Mouse (Mus musculus): ENCODE results near the gene Vwde. TPM values are rescaled to one million over a fixed set of nuclear protein-coding genes. Genes with fewer than 3 reads are reported as not detected.

The Vwde gene
- not detected for total RNA-seq (2021)
- long read RNA-seq, experiment 1, result 0 reads
- long read RNA-seq, experiment 2, result 0 reads

DNA sequence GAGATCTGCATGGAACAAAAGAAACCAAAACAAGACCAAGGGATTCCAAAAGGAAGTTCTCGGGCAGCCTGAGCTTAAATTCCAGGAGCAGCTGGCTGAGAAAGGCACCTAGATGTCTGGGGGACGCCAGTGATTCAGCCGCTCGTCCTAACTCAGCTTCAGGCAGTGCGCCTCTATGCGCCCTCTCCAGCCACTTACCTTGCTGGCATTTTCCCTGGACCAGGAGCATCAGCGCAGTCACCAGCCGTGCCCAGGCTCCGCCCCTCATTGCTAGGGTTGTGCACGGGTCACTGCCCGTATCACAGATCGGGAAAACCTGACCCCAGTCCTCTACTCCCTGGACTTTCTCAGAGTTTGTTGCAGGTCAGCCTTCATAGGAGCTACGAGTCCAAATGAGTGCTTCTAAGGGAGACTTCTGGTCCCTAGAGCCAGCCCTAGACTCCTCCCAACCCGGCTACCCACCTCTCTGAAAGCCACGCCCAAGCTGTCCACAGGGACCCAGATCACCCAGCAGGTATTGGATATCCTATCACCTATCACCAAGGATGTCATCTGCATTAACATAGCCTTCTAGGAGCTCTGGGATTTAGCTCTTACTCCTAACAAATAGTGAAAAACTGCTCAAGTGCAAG lies at the start of gene Vwde:
TSS of gene Vwde (minus strand) at position 370 of the 632 bp plus-strand sequence.
- Histone ChIP-seq H3K4me3 (peak within 1 kb of the TSS; percentile 26), H3K27ac (no peak within 1 kb of the TSS)
- TF ChIP-seq CTCF (conservative IDR thresholded peaks at IDR 0.05), result no peak
- DNase-seq (ENCODE audit: low spot score in 2 of 2), result no peak

DNA sequence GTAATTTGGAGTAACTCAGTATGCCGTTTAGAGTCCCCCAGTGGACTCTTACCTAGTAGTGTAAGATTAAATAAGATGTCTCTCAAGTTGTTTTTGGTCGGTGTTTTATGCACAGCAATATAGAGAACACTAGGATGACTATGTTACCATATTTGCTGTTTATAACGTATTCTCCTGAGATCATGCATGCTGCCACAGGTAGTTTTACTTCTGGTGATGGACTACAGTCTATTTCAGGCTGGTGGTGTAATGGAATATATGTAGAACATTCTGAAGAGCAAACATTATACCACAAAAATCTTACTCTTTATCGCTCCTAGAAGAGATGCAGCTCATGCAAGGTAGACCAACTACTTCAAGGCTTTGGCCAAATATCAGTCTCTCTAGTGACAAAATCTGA lies 30.6 kb upstream of the Vwde start:
- Histone ChIP-seq H3K4me3 (no peak overlapping the region), H3K27ac (no peak overlapping the region)
- no peak for TF ChIP-seq CTCF (conservative IDR thresholded peaks at IDR 0.05)
- no peak for DNase-seq (ENCODE audit: low spot score in 2 of 2)

DNA sequence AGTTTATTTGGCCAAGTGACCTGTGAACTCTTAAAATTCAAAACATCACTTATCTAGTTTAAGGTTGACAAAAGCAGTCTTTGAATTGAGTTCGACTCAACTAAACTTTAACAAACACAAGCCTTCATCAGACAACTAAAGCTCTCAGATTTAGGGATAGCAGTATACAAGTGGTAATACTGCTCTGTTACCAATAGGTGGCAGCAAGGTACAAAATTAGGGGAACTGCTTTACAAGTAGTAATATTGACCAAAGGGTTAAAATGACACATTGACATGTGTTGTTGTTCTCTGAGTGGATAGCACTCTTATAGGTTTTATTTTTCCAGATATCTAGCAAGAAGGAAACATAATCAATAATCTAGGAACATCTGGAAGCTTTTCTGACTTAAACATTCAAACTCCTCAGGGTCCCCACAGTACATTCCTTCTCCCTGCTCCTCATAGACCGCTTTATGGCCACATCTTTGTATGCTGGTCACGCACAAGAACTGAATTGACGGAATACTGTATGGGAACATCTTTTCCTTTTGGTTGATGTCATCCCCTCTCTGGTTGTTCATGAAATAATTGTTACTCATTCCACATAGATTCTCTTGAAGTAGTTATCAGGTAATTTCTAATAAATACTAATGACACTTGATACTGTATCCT lies 23.7 kb upstream of the Vwde start:
- Histone ChIP-seq H3K27ac (no peak overlapping the region), H3K4me3 (no peak overlapping the region)
- TF ChIP-seq CTCF (conservative IDR thresholded peaks at IDR 0.05), result peak; percentile 86
- DNase-seq (ENCODE audit: low spot score in 2 of 2), result no peak

DNA sequence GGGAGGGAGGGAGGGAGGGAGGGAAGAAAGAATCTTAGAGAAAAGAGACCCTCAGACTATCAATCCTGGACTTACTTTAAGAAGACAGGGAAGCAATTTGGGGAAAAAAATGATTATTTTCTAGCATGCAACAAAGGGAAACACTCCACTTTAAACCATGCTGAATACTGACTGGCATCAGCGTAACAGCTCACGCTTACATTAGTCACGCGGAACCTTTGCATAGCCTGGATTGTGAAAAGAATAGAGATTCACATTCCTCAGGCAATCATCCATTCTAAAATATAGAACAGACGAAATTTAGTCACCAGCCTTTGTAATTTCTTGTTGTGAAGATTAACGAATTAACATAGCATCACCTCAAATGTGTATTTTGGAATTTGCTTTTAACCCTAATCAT lies 18.6 kb downstream of the Vwde start:
- Histone ChIP-seq H3K27ac (no peak overlapping the region), H3K4me3 (no peak overlapping the region)
- no peak for DNase-seq (ENCODE audit: low spot score in 2 of 2)
- no peak for TF ChIP-seq CTCF (conservative IDR thresholded peaks at IDR 0.05)

DNA sequence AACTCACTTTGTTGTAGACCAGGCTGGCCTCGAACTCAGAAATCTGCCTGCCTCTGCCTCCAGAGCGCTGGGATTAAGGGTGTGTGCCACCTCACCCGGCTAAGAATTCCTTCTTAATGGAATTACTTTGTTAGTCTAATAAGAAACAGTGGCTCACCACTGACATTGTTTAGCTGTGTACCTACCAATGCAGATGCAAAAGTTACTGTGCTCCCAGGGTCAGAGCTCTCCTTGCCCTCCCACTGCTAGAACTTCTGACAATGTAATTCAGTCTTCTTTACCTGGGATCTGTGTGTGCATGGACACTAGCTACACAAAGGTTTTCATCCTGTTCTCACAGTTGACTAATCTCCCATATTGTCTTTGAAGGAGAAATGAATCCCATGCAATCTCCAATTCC lies 27.3 kb downstream of the Vwde start:
- no peak for DNase-seq (ENCODE audit: low spot score in 2 of 2)
- no peak for TF ChIP-seq CTCF (conservative IDR thresholded peaks at IDR 0.05)
- Histone ChIP-seq H3K27ac (no peak overlapping the region), H3K4me3 (no peak overlapping the region)

DNA sequence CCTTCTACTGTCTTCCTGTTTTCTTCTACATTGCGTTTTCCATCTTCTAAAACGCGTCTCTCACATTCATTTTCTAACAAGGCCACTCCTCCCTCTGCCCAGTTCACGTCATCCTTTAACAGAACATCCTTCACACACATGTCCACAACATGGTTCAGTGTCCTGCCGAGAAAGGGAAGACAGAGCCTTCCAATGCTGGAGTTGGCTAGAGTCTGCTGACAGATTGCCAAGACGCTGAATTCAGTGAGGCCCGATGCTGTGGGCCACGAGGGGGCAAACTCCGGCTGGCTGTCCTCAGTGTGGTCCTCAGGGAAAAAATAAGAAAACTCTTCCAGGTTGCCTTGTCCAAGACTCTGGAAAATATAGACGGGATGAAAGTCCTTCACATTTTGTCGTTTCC lies 37.9 kb downstream of the Vwde start:
- Histone ChIP-seq H3K4me3 (no peak overlapping the region), H3K27ac (no peak overlapping the region)
- DNase-seq (ENCODE audit: low spot score in 2 of 2), result no peak
- no peak for TF ChIP-seq CTCF (conservative IDR thresholded peaks at IDR 0.05)

DNA sequence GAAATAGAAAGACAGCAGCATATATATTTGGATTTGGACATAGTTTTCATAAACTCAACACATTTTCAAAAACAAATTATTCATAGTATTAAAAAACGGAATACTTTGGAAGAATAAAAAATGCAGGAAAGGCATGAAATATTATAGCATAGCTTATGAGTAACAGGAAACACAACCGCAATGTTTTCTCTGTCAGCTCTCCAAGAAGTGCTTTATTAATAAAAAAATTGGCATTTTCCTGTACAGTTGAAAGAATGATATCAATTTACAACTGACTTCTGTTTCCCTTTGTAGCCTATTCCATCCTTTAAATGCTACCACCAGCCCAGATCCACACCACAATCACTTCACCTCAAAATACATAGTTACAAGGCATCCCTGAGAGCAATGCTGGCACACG lies 44.7 kb downstream of the Vwde start:
- Histone ChIP-seq H3K4me3 (no peak overlapping the region), H3K27ac (no peak overlapping the region)
- TF ChIP-seq CTCF (conservative IDR thresholded peaks at IDR 0.05), result no peak
- DNase-seq (ENCODE audit: low spot score in 2 of 2), result no peak

DNA sequence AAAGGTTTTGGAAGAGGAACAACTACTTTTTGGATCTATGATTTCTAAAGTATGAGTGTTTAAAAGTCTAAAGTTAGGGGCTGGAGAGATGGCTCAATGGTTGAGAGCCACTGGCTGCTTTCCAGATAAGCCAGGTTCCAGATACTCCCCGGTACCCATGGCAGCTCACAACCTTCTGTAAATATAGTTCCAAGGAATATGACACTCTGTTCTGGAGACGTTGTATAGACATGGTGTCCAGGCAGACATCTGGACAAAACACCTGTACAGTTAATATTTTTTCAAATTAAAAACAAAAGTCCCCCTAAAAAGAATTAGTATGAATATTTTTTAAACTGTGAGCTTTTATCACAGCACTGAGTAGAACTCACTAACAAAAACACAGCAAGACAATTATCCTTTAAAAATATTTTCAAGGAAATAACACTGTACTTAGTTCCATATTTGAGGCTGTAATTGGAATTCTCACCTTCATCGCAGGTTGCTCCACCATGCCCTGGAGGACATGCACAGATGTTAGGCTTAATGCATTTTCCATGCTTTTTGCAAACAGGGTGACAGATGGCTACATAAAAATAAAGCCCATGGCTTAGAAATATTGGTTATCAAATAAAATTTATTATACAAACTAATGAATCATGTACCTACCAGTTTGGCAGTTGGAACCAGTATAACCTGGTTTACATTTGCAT lies 55.2 kb downstream of the Vwde start:
- Histone ChIP-seq H3K27ac (no peak overlapping the region), H3K4me3 (no peak overlapping the region)
- DNase-seq (ENCODE audit: low spot score in 2 of 2), result no peak
- TF ChIP-seq CTCF (conservative IDR thresholded peaks at IDR 0.05), result no peak

DNA sequence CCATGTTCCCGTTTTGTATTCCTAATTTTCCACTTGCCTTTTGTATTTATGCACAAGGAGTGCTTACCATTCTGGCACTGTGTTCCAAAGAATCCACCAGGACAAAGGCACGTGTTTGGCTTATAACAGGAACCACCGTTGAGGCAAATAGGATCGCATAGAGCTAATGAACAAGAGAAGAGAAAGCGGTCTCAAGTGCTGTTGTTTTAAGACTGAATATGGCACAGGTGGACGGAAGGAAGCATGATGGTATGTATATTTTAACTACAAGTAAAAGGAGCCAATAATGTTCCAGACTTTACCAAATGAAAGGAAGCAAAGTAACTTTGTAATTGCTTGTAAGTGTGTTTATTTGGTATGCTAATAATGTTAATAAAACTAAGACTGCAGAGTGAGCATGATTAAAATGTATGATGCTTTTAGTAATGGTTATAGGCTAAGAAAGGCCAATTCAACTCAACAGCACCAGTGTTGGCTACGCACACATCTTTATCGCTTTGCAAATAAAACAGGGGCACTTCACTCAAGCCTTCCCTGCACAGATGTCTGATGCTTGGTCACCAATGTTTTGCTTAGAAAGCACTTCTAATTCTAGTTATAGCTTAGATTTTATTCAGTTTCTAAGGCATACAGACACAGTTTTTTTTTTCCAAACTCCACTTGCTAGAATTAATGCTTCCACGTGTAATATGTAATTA lies 58.4 kb downstream of the Vwde start:
- TF ChIP-seq CTCF (conservative IDR thresholded peaks at IDR 0.05), result no peak
- H3K4me3 ChIP-seq, result no peak overlapping the region
- no peak overlapping the region for H3K27ac ChIP-seq
- DNase-seq (ENCODE audit: low spot score in 2 of 2), result no peak

DNA sequence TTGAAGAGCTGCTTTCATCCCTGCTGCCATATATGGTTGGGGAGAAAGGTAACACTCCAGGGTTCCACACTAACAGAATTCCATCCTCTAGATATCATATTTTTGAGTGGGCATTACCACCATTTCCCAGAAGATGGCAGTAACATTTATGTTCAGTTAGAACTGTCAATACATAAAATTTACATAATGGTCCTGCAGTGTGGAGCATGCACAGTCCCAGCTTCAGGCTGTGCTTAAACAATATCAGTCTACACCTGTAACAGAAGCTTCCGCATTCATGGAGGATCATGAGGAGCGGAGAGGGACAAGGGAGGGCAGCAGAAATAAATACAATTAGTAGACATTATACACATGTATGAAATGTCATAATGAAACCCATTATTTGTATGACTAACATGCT lies 65.3 kb downstream of the Vwde start:
- H3K27ac ChIP-seq, result no peak overlapping the region

DNA sequence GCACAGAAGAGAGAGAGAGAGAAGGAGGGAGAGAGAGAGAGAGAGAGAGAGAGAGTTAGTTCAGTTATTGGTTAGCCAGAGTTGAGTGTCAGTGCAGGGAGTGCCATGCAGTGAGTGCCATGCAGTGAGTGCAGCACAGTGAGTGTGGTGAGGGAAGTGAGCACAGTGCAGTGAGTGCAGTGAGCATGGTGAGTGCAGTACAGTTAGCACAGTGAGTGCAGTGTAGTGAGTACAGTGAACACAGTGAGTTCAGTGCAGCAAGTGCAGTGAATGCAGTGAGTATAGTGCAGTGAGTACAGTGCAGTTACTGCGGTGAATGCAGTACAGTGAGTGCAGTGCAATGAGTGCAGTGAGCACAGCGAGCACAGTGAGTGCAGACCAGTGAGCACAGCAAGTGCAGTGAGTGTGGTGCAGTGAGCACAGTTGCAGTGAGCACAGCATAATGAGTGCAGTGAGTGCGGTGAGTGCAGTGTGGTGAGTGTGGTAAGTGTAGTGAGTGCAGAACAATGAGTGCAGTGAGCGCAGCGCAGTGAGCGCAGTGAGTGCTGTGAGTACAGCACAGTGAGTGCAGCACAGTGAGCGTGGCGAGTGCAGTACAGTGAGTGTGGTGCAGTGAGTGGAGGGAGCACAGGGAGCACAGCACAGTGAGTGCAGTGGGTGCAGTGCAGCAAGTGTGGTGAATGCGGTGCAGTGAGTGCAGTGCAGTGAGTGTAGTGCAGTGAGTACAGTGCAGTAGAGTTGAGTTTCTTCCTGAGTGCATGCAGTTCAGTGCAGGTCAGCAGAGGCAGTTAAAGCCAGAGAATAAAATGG lies 70.7 kb downstream of the Vwde start:
- DNase-seq (ENCODE audit: low spot score in 2 of 2), result no peak
- H3K4me3 ChIP-seq, result no peak overlapping the region
- no peak overlapping the region for H3K27ac ChIP-seq
- TF ChIP-seq CTCF (conservative IDR thresholded peaks at IDR 0.05), result no peak

More for the DNA sequence above, 65.3 kb downstream of the Vwde start:
- H3K4me3 ChIP-seq, result no peak overlapping the region
- TF ChIP-seq CTCF (conservative IDR thresholded peaks at IDR 0.05), result peak; percentile 71
- DNase-seq (ENCODE audit: low spot score in 2 of 2), result peak in 1 of 2 experiments; percentile 11

DNA sequence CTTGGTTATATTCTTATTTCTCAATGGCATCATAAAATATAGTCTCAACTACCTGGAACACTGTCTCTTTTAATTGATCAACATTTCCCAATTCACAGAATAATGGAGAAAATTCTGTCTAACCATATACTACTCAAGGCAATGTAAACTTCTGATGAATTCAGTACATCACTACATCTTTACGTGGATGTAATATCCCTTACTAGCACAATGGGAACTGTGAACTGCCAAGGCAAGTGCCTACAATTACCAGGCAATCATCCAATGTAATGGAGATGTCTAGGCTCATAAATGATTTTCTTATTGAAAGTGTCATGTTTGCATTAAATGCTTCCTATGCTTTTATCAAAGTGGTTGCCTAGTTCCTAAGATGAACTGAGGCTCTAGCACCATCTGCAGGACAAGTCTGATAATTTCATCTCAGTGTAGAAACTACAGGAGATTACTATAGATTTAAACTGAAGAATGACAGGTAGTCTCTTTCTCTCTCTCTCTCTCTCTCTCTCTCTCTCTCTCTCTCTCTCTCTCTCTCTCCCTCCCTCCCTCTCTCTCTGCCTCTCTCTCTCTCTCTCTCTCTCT lies 72.6 kb downstream of the Vwde start:
- H3K4me3 ChIP-seq, result no peak overlapping the region
- peak; percentile 79 for TF ChIP-seq CTCF (conservative IDR thresholded peaks at IDR 0.05)
- DNase-seq (ENCODE audit: low spot score in 2 of 2), result peak; percentile 36 to 56

More for the DNA sequence above, 72.6 kb downstream of the Vwde start:
- H3K27ac ChIP-seq, result no peak overlapping the region
